Mouse (Mus musculus) testis, adult 2 months (tissue): ENCODE measurements around the gene Dcun1d5. TPM values are rescaled to one million over a fixed set of nuclear protein-coding genes. Genes with fewer than 3 reads are reported as not detected.
A peak's percentile ranks its signal among the peaks of the same experiment; 100 is the strongest.
"Not testable (repeated sequence)": the region's sequence is repeated elsewhere in the genome, so short reads cannot be mapped to it uniquely, and the experiment has no call there.

Source experiments
- H3K27ac ChIP-seq: fragments of 200-500 bp; 2 replicates; pipeline ENCODE4 v1.5.1; 2012; ENCODE audit warnings: low read depth, low read length; ENCODE audit not compliant: control insufficient read depth, insufficient read depth
- H3K27me3 ChIP-seq: fragments of 200-500 bp; 2 replicates; pipeline ENCODE4 v1.6.1; 2012; ENCODE audit warnings: mild to moderate bottlenecking, low read length, moderate library complexity; ENCODE audit not compliant: control insufficient read depth, insufficient read depth
- H3K36me3 ChIP-seq: fragments of 200-500 bp; 2 replicates; pipeline ENCODE4 v1.6.1; 2012; ENCODE audit warnings: mild to moderate bottlenecking, low read length; ENCODE audit not compliant: control insufficient read depth, insufficient read depth
- H3K4me1 ChIP-seq: fragments of 200-500 bp; 2 replicates; pipeline ENCODE4 v1.6.1; 2012; ENCODE audit warnings: low read length; ENCODE audit not compliant: control insufficient read depth, insufficient read depth
- H3K4me3 ChIP-seq: fragments of 200-500 bp; 2 replicates; pipeline ENCODE4 v1.5.1; 2012; ENCODE audit warnings: low read depth, mild to moderate bottlenecking, low read length, moderate library complexity, mixed read lengths; ENCODE audit not compliant: control insufficient read depth
- CTCF ChIP-seq: fragments of 200-500 bp; IDR thresholded peaks from 2 replicates; pipeline ENCODE4 v1.5.1; 2012; ENCODE audit warnings: low read depth, mild to moderate bottlenecking, inconsistent platforms, low read length, moderate library complexity; ENCODE audit not compliant: control insufficient read depth, insufficient read depth, insufficient replicate concordance
- POLR2A ChIP-seq: fragments of 200-500 bp; IDR thresholded peaks from 2 replicates; pipeline ENCODE4 v1.6.1; 2012; ENCODE audit warnings: low read depth, mild to moderate bottlenecking, inconsistent platforms, low read length, moderate library complexity; ENCODE audit not compliant: control insufficient read depth
- polyA plus RNA-seq: library from polyadenylated mRNA; depleted of rRNA; stranded (reverse); fragments of >200 nt; gene quantifications from 2 replicates; pipeline ENCODE4 v1.2.3, GENCODE M21; 2012

Gene Dcun1d5
- polyA plus RNA-seq, 1 experiment = 26.4 TPM

DNA sequence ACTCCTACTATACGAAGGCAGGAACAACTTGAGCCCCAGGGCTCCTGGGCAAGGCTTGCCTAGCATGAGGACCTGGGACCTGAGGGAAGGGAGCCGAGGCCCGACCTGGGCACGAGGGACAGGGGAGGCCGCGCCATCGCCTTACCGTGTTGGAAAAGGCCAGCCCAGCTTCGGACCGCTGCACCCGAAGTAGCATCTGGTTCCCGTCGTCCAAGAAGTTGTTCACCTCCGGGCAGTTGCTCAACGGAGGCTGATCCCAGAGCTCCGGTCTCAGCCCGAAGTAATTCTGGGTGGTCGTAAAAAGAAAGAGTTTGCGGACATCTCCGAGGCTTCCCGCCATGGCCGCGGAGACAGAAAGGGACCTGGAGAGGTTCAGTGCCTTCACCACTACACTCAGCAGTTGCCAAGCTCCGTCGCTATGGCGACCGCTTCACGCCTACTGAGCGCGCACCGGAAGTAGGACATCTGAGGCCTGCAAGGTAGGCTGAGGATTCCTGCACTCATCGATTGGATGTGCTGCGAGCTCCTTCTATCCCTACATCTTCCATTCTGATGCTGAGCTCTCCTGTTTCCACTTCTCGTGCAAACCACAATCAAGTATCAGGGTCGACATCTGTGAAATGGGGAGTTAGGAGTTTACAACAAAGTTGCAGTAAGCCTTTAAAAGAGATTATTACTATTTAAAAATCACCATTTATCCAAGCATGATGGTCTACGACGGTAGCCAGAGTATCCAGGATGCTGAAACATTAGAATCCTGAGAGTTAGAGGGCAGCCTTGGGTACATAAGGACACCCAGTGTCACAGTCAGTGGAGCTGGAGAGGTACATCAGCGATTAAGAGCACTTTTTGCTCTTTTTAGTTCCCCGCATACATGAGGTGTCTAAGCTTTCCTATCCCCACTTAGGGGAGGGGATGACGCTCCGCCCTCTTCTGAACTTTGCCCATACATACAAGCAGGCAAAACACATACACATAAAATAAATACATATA is 7.4 kb upstream of the Dcun1d5 start:
- H3K4me3 ChIP-seq = peak overlapping the region; percentile 99
- H3K4me1 ChIP-seq = peaks cover 3% of the 10 kb centered on the region; the same call in 1 of the 2 replicates
- H3K36me3 ChIP-seq = no peaks in the 10 kb centered on the region; the same call in 1 of the 2 replicates
- no peaks in the 10 kb centered on the region for H3K27me3 ChIP-seq
- H3K27ac ChIP-seq = peak overlapping the region; percentile 92
- TF ChIP-seq CTCF = no peak
- peak; percentile 88; the same call in 1 of the 2 replicates for TF ChIP-seq POLR2A

DNA sequence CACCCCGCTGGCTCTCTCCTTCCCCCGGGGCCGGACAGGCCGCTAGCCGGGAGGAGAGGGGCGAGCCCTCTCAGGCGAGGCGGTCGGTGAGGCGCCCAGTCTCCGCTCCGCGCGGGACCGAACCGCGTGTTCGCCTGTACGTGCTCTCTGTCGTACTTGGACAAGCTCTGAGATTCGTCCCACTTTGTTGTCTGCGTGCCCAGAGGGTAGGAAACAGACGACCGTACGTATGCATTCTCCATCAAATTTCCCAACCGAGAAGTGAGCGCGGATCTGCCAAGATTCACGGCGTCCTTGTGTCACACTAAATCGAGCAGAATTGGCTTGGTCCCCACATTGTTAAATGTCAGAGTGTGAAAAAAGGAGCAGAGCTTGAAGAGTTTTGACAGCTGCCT is 574 bp downstream of the Dcun1d5 start:
- Histone ChIP-seq H3K4me1 (no peaks in the 10 kb centered on the region; the same call in 1 of the 2 replicates), H3K27me3 (no peaks in the 10 kb centered on the region), H3K27ac (peak overlapping the region; percentile 82), H3K36me3 (no peaks in the 10 kb centered on the region), H3K4me3 (peak overlapping the region; percentile 96)
- TF ChIP-seq POLR2A (no peak), CTCF (no peak)

DNA sequence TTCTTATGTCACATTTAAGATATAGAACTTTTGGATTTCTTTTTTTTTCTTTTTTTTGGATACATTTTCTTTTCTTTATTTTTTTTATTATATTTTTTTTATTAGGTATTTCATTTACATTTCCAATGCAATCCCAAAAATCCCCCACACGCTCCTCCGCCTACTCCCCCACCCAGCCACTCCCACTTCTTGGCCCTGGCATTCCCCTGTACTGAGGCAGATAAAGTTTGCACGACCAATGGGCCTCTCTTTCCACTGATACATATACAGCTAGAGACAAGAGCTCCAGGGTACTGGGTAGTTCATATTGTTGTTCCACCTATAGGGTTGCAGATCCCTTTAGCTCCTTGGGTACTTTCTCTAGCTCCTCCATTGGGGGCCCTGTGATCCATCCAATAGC is 6.4 kb downstream of the Dcun1d5 start:
- not testable (repeated sequence) for H3K4me1 ChIP-seq, H3K36me3 ChIP-seq, H3K27ac ChIP-seq, H3K27me3 ChIP-seq, H3K4me3 ChIP-seq

DNA sequence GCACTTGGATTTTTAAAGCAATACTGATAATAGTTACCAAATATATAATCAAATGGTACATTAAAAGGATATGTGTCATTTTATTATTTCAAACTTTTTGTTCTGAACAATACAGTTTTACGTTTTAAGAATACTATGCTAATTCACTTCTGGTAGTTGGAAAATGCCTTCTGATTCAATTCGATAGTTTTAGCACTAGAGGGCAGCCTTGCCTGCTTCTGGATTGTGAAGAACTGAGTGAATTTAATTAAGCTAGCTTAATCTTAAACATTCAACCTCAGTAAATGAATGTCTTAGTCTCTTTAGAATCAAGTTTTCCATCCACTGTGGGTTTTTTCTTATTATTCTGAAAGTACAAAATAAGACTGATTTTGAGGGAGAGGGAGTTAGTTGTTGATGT is 31.9 kb downstream of the Dcun1d5 start:
- H3K27me3 ChIP-seq = no peaks in the 10 kb centered on the region
- TF ChIP-seq POLR2A = no peak
- TF ChIP-seq CTCF = no peak

DNA sequence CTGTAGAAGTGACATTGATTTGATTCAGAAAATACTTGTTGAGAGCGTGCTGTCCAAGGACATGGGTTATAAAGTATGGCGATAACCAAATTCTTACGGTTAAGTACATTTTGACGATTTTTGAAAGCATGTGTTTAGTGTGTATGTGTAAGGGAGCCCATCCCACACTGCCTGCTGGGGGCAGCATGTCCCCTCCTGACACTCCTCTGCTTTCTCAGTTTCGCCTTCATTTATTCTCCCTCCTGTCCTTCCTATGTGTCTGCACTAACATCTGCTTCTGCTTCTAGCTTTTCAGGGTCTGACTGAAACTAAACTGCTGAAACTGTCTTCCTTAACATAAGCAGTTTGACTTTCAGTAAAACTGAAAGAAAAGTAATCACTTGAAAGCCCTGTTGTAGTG is 36.7 kb downstream of the Dcun1d5 start:
- no peak overlapping the region for H3K4me3 ChIP-seq
- H3K36me3 ChIP-seq = no peaks in the 10 kb centered on the region
- H3K27me3 ChIP-seq = no peaks in the 10 kb centered on the region
- no peaks in the 10 kb centered on the region for H3K4me1 ChIP-seq
- no peak overlapping the region for H3K27ac ChIP-seq
- TF ChIP-seq POLR2A (no peak), CTCF (no peak)

More for the DNA sequence above, 31.9 kb downstream of the Dcun1d5 start:
- Histone ChIP-seq H3K27ac (no peak overlapping the region), H3K4me3 (no peak overlapping the region), H3K4me1 (no peaks in the 10 kb centered on the region), H3K36me3 (no peaks in the 10 kb centered on the region; the same call in 1 of the 2 replicates)

DNA sequence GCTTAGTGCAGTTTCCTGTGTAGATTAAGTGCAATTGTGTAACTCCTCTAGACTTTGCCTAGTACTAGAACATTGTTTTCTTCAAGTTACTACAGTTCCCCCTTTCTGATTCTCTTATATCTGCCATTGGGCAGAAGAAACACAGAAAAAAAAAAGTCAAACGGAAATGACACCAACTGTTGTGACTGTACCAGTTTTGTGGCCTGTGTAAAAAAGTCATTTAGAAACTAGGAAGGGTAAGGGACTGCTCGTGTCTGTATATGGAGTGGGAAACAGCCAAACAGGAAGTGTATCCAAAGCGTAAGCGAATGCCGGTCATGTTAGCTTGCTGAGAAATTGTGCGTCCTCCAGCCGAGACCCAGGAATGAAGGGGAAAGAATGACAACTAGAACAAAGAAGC is 37.1 kb downstream of the Dcun1d5 start:
- no peaks in the 10 kb centered on the region for H3K36me3 ChIP-seq
- H3K27ac ChIP-seq = no peak overlapping the region
- no peaks in the 10 kb centered on the region for H3K27me3 ChIP-seq
- no peak overlapping the region for H3K4me3 ChIP-seq
- no peaks in the 10 kb centered on the region for H3K4me1 ChIP-seq
- TF ChIP-seq CTCF = no peak
- TF ChIP-seq POLR2A = no peak

DNA sequence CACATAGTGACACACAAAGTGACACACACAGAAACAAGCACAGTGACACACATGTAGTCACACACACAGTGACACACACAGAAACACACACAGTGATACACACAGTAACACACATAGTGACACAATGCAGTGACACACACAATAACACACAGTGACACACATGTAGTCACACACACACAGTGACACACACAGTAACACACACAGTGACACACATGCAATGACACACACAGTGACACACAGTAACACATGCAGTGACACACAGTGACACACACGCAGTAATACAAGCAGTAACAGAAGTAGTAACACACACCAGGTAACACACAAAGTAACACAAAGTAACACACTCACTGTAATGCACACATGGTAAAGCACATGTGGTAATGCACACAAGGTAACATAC is 54.3 kb downstream of the Dcun1d5 start:
- no peak for TF ChIP-seq CTCF
- no peak for TF ChIP-seq POLR2A
- Histone ChIP-seq H3K36me3 (no peaks in the 10 kb centered on the region), H3K4me3 (no peak overlapping the region), H3K27me3 (no peaks in the 10 kb centered on the region), H3K4me1 (no peaks in the 10 kb centered on the region), H3K27ac (no peak overlapping the region)
